Mouse (Mus musculus): ENCODE results near the gene Cdcp2.

GRCm38 (mm10) chr4:107114278-107114677, 17.6 kb downstream of the Cdcp2 start:
- TF ChIP-seq CTCF (IDR thresholded peaks at IDR 0.05; ENCODE audit: low read depth) (no peak), EP300 (IDR thresholded peaks at IDR 0.05; ENCODE audit: low read depth) (no peak)

Measured in heart, postnatal 0 days (tissue).